Mouse (Mus musculus) neural tube, embryonic 14.5 days (tissue): ENCODE data around the gene Nufip1. TPM values are rescaled to one million over a fixed set of nuclear protein-coding genes. Genes with fewer than 3 reads are reported as not detected.

ENCODE experiments used
- ATAC-seq: fragments of 200-750 bp; cut with Nextera tagmentation; 2 replicates; pipeline ENCODE4 v1.8.0; 2017; ENCODE audit warnings: low read depth, mild to moderate bottlenecking, moderate TSS enrichment, moderate library complexity
- H3K27ac ChIP-seq: fragments of 300-500 bp; sonication (generic); 2 replicates; pipeline ENCODE4 v1.5.1; 2014; ENCODE audit warnings: low read depth, mild to moderate bottlenecking, control low read depth, low read length, moderate library complexity, mixed read lengths
- H3K27me3 ChIP-seq: fragments of 300-500 bp; sonication (generic); 2 replicates; pipeline ENCODE4 v1.6.1; 2014; ENCODE audit warnings: low read length; ENCODE audit not compliant: control insufficient read depth, insufficient read depth
- H3K36me3 ChIP-seq: fragments of 300-500 bp; sonication (generic); 2 replicates; pipeline ENCODE4 v1.6.1; 2014; ENCODE audit warnings: low read length, mixed read lengths; ENCODE audit not compliant: control insufficient read depth, insufficient read depth
- H3K4me1 ChIP-seq: fragments of 300-500 bp; sonication (generic); 2 replicates; pipeline ENCODE4 v1.6.1; 2014; ENCODE audit warnings: low read length; ENCODE audit not compliant: control insufficient read depth, insufficient read depth
- H3K4me2 ChIP-seq: fragments of 300-500 bp; sonication (generic); 2 replicates; pipeline ENCODE4 v1.6.1; 2014; ENCODE audit warnings: mild to moderate bottlenecking, low read depth, low read length, control low read depth
- H3K4me3 ChIP-seq: fragments of 300-500 bp; sonication (generic); 2 replicates; pipeline ENCODE4 v1.5.1; 2014; ENCODE audit warnings: low read depth, low read length, control low read depth, mixed read lengths
- H3K9ac ChIP-seq: fragments of 300-500 bp; sonication (generic); replicated peaks from 2 replicates; pipeline ENCODE4 v1.6.1; 2014; ENCODE audit warnings: low read depth, mild to moderate bottlenecking, control low read depth, low read length, mixed read lengths
- H3K9me3 ChIP-seq: fragments of 300-500 bp; sonication (generic); 2 replicates; pipeline ENCODE4 v1.6.1; 2016; ENCODE audit warnings: low read length; ENCODE audit not compliant: control insufficient read depth
- WGBS: fragments of 180-500 bp; shearing (Covaris S2); extraction: QIAGEN DNeasy Blood & Tissue Kit; methylation state at CpG from one replicate; pipeline ENCODE4 v1.1.7; 2014; 5-methylcytosine and 5-hydroxymethylcytosine counted together
- polyA plus RNA-seq: library from polyadenylated mRNA; unstranded; fragments of >200 nt; fragmentation: Nextera tagmentation; extraction: Ambion mirVana; gene quantifications from 2 replicates; pipeline ENCODE4 v1.2.1, GENCODE M21; 2014

Nufip1 gene
- polyA plus RNA-seq, 1 experiment from 2014 or later, result 13.4 TPM

DNA sequence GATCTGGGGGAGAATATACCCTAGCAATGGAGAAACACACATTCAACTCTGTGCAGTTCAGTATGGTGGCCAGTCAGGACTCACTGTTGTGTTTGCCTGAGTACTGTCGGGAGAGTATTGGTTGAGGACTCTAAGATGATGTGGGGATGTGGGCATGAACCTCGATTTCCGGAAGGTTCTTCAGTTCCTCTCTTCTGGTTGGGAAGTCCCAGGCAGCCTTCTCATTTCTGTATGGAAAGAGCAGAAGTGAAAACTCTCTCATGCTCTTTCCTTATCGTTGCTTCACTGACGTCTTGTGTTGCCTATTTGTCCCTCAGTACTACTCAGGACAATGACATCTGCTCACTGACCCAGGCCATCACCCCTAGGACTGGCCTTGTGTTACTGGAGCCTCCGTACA, 68.7 kb downstream of the Nufip1 start:
- no peak overlapping the region for H3K4me3 ChIP-seq
- H3K4me2 ChIP-seq, result no peak overlapping the region
- WGBS, result 91% methylated on average over 6 of the region's 6 CpGs
- no peaks in the 10 kb centered on the region for H3K9me3 ChIP-seq
- H3K36me3 ChIP-seq, result no peaks in the 10 kb centered on the region
- no peaks in the 10 kb centered on the region for H3K27me3 ChIP-seq
- no peaks in the 10 kb centered on the region for H3K4me1 ChIP-seq
- ATAC-seq, result no peak
- H3K27ac ChIP-seq, result no peak overlapping the region
- H3K9ac ChIP-seq, result no peak overlapping the region

GRCm38 (mm10) chr14:76185358-76185757, 74.7 kb downstream of the Nufip1 start:
- no peak overlapping the region for H3K9ac ChIP-seq
- H3K36me3 ChIP-seq, result no peaks in the 10 kb centered on the region
- H3K4me2 ChIP-seq, result no peak overlapping the region
- no peaks in the 10 kb centered on the region for H3K27me3 ChIP-seq
- 86% methylated on average over 5 of the region's 5 CpGs for WGBS
- no peak overlapping the region for H3K27ac ChIP-seq
- H3K9me3 ChIP-seq, result no peaks in the 10 kb centered on the region
- no peak for ATAC-seq
- H3K4me3 ChIP-seq, result no peak overlapping the region
- no peaks in the 10 kb centered on the region for H3K4me1 ChIP-seq

GRCm38 (mm10) chr14:76186299-76186698, 75.6 kb downstream of the Nufip1 start:
- Histone ChIP-seq H3K4me1 (no peaks in the 10 kb centered on the region), H3K4me3 (no peak overlapping the region), H3K9me3 (no peaks in the 10 kb centered on the region), H3K27ac (no peak overlapping the region), H3K36me3 (no peaks in the 10 kb centered on the region), H3K4me2 (no peak overlapping the region), H3K27me3 (no peaks in the 10 kb centered on the region), H3K9ac (no peak overlapping the region)
- 85% methylated on average over 4 of the region's 4 CpGs for WGBS
- no peak for ATAC-seq

Other genes with a start within 250 kb of the Nufip1 start
- 13.7 and 16.6 TPM in 2 replicates for gene Kctd4, start 155.9 kb upstream of the Nufip1 start, polyA plus RNA-seq
- 40.5 and 47.7 TPM in 2 replicates for gene Gtf2f2, start 100.0 kb upstream of the Nufip1 start, polyA plus RNA-seq
- gene Gpalpp1, start 131 bp upstream of the Nufip1 start, polyA plus RNA-seq, result 10.4 and 15.4 TPM in 2 replicates